10 mouse cellular contexts compared by ENCODE assay signal in the genomic region with DNA sequence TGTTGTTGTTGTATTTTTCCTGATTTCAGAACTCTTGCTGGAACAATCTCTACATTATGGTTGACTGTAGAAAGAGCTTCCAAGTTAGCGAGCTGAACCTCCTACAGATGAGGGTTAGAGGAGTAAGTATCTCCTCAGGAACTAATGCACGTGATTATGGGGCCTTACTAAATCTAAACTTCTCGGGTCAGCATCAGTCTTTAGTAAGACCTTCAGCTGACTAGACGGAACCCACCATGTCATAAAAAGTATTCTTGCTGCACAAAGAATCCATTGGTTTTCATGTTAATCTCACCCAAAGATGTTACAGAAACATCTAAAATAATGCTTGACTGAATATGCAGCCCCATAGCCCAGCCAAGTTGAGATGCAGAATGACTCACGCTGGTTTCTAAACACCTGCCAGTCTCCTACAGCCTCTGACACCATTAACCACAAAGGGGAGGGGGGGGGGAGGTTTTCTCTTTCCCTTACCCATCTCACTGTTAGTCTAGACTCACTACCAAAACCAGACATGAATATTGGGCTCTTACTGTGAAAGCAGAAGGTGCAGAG.
DNase-seq lines count a peak whose midpoint lies in the region; ATAC-seq and TF ChIP-seq lines count a peak whose summit lies in the region.
"Had no signal": no experiment of that assay in that cellular context is flagged by ENCODE, and none has a peak within 500 bp of the region (broad histone marks: within the 10 kb centered on the region; RNA-seq: fewer than 3 reads in every experiment).

No protein-coding gene starts in this region.

- no peak overlapping the region for H3K4me3 ChIP-seq in gastrocnemius, adult 2 months
- H3K4me3 ChIP-seq: embryonic facial prominence, embryonic 12.5 days; stomach, embryonic 15.5 days had no signal

- intact Hi-C loops in gastrocnemius, adult 2 months (cut with DNase I) = loop anchor here (1.0 to 10.0 kb wide), 3 partner anchors 51 to 157 kb away; a partner anchor contains a TSS
- intact Hi-C loops in left cerebral cortex, postnatal 14 days (cut with DNase I) = loop anchor here (5.0 kb wide), 1 partner anchor 90 kb away; a partner anchor contains a TSS
- intact Hi-C loops in left cerebral cortex, postnatal 36 days (cut with DNase I) = loop anchor here (5.0 to 10.0 kb wide), 2 partner anchors 50 to 1093 kb away; no protein-coding TSS in a partner anchor

- no peak for DNase-seq in gastrocnemius, adult 2 months
- no peak for DNase-seq in gastrocnemius, adult 8-10 months (ENCODE audit: low spot score in 2 of 2)
- DNase-seq in MEL-GATA-1-ER (ENCODE audit: extremely low read depth, low read depth) = peak; percentile 50
- DNase-seq in natural killer cell, adult 2 months (ENCODE audit: low spot score in 2 of 2) = peak; percentile 71
- no peak for DNase-seq in right cerebral cortex, postnatal 14 days
- no peak for DNase-seq in left cerebral cortex, postnatal 14 days (ENCODE audit: low spot score in 2 of 2)
- no peak for DNase-seq in left cerebral cortex, postnatal 36 days (ENCODE audit: low spot score in 2 of 2)

- peak overlapping the region; percentile 92 for H3K27ac ChIP-seq in gastrocnemius, adult 2 months
- H3K27ac ChIP-seq: embryonic facial prominence, embryonic 12.5 days; stomach, embryonic 15.5 days had no signal

- ATAC-seq in inflammation-experienced regulatory T-cells, adult 6 months = peak; percentile 78

- TF ChIP-seq CTCF in gastrocnemius, adult 2 months (IDR thresholded peaks at IDR 0.05) = no peak

Comparison
In these comparisons a context has a peak if more than half of its experiments do, and no peak if none do; other contexts are left out.
1. DNase-seq: peak in MEL-GATA-1-ER (single experiment) and natural killer cell, adult 2 months (2 of 2); none in gastrocnemius, adult 2 months (single experiment), gastrocnemius, adult 8-10 months (0 of 2), right cerebral cortex, postnatal 14 days (single experiment), left cerebral cortex, postnatal 14 days (0 of 2) and left cerebral cortex, postnatal 36 days (0 of 2).